Mouse (Mus musculus): ENCODE data around the gene Sephs1.
A peak's percentile ranks its signal among the peaks of the same experiment; 100 is the strongest.

Sephs1 gene

DNA sequence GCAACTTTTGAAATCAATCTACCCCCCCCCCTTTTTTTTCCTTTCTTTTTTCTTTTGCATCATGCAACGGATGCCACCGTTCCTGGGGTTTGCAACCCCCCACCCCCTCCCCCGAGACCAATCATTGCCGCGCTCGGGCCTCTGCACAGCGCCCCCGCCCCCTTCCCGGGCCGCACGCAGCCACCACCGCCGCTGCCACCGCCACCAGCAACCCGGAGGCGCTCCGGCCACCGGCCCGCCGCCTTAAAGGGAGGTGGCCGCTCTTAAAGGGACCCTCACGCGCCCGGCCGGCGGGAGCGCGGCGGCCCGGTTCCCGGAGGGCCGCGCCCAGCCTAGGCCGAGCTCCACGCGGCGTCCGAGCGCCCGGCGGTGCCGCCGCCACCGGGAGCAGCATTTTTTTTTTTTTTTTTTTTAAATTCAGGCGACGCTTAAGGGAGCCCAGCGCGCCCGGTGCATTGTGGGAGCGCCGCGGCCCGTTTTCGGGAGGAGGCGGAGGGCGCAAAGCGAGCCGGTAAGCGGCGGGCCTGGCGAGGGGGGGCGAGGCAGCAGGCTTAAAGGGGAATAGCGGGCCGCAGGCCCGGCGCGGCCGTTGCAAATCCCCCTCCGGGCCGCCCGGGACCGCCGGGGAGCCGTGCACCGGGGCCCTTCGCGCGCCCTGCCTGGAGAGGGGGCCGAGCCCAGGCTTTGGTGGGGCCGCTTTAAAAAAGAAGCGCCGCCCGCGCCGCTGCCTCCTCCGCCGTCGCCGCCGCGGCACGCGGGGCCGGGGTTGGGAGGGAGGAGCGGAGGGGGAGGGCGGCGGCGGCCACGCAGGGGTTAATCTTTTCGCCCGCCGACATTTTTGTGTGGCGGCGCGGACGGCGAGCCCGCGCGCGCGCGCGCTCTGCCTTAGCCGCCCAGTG is at the start of gene Sephs1:
Gene Sephs1 (plus strand): TSS at position 215 of the 899 bp plus-strand sequence.
- peak; percentile 70 to 82 for DNase-seq (ENCODE audit: low spot score in 2 of 2)

GRCm38 (mm10) chr2:4832166-4832565 is 49.2 kb upstream of the Sephs1 start:
- no peak for DNase-seq (ENCODE audit: low spot score in 2 of 2)

- no peak for DNase-seq (ENCODE audit: low spot score in 2 of 2)
These were observed 31.9 kb upstream of the Sephs1 start for GRCm38 (mm10) chr2:4849449-4849848.

- no peak for DNase-seq (ENCODE audit: low spot score in 2 of 2)
These were observed 24.2 kb upstream of the Sephs1 start for GRCm38 (mm10) chr2:4857186-4857585.

DNA sequence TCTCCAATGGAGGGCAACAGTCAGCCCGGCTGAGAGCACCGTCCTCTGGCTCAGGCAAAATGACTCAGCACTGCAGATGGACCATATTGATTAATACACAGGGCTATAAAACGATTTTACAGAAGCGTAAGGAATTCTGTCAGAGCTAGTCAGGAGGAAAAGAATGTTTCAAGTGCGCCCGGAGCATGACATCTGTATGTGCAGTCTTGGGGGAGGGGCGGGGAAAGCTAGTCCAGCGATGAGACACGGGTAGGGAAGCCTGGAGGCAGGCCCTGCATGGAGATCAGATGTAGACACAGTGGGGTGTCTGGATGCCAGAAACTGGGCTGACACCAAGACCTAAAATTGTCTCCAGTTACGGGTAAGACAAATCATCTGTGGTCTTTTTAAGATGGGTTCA is 23.2 kb upstream of the Sephs1 start:
- DNase-seq (ENCODE audit: low spot score in 2 of 2), result no peak

DNA sequence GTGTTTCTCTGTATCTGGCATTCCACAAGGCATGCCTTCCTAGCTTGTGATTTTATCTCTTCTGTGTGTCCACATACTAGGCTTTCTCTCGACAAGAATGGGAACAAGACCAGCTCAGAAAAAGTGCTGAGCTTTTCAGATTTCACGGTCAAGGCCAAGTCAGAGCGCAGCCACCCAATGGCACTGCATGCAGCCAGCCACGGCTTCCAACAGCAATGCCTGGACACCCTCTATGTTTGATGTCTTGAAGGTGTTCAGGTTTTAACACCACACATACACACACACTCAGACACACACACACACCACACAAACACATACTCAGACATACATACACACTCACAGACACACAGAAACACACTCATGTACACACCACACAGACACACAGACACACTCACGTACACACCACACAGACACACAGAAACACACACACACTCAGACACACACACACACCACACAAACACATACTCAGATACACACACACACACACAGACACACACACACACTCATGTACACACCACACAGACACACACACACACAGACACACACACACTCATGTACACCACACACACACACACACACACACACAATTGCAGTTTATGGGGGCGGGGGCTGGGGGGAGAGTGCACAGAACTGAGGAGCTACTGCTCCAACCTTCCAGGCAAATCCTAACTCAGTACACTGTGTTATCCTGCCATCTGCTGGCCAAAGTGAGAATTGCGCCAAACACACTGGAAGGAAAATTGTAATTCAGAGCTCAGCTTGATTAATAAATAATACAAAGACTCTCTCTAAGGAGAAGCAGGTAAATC is 17.2 kb upstream of the Sephs1 start:
- DNase-seq (ENCODE audit: low spot score in 2 of 2), result peak in 1 of 2 experiments; percentile 80

DNA sequence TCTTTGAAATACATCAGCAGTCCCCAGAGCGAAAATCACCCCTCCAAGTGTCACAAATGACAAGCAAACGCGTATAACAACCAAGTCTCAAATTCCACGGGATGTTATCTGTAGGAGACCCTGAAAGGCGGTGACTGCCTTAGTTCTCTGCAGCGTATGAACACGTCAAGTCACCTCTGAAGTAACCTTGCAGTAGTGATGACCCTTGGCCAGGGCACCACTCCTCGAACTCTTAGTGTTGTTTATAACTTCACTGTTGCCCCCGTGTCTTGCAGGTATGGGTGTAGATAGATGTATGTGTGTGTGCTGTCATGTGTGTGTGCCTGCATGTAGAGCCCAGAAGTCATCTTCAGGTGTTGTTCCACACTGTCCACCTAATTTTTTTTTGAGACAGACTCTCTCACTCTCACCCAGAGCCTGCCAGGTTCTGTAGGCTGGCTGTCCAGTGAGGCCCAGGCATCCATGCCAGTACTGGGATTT is 16.5 kb upstream of the Sephs1 start:
- no peak for DNase-seq (ENCODE audit: low spot score in 2 of 2)

- DNase-seq (ENCODE audit: low spot score in 2 of 2), result no peak
These were observed 13.2 kb upstream of the Sephs1 start for GRCm38 (mm10) chr2:4868028-4868725.

DNA sequence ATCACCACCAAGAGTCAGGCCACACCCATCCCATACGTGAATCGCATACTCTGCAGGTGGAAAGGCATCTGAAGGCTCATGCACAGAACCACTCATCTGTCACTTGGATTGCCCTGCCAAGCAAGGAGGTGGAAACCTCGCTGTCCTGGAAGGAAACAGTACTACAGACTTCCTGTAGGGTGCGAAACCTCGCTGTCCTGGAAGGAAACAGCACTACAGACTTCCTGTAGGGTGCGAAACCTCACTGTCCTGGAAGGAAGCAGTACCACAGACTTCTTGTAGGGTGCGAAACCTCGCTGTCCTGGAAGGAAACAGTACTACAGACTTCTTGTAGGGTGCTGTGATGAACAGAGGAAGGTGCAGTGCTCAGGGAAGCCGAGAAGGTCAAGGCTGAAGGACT is 8.6 kb upstream of the Sephs1 start:
- no peak for DNase-seq (ENCODE audit: low spot score in 2 of 2)

GRCm38 (mm10) chr2:4873331-4873730 is 8.0 kb upstream of the Sephs1 start:
- DNase-seq (ENCODE audit: low spot score in 2 of 2), result no peak

GRCm38 (mm10) chr2:4875090-4875489 is 6.3 kb upstream of the Sephs1 start:
- no peak for DNase-seq (ENCODE audit: low spot score in 2 of 2)

DNA sequence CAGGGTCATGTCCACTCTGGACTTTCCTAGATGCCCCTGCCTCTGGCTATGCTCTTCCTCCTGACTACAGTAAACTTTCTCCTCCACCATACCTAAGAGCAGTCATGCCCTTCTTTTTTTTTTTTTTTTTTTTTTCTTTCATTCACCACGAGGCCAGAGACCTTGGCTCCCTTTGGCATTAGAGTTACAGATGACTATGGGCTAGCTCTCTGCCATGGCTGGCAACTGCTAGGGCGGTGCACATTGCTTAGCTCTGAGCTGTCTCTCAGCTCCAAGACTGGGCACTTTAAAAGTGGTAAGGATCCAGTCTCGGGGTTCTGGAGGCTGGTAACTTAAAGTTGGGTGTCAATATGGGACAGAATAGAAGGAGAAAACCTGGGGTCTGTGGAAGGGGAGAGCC is 5.2 kb upstream of the Sephs1 start:
- no peak for DNase-seq (ENCODE audit: low spot score in 2 of 2)

DNA sequence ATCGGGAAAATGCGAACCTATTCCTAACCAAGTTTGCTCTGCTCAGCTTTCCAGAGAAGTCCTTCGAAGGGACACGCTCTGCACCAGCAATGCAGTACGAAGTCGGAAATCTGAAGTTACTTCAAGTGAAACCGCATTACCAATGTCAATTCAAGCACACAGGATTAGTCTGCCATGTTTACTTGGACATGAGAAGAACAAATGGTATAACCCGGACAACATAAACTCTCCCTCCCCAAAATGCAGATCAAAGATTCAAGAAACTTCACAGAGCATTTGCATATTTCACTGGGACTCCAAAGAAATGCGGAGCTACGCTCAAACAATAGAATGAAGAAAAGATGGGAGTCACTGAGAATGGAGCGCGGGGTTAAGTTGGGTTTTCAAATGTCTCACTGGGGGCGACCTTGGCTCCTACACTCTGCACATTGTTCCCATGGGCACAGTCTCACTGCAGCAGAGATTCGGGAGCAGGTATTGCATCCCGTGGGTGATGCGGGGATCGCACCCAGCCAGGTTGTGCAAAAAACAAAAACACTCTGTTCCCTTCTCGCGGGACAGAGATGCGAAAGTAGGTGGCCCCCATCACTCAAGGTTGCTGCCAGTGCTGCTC is 521 bp upstream of the Sephs1 start:
- peak; percentile 31 to 38 for DNase-seq (ENCODE audit: low spot score in 2 of 2)

DNA sequence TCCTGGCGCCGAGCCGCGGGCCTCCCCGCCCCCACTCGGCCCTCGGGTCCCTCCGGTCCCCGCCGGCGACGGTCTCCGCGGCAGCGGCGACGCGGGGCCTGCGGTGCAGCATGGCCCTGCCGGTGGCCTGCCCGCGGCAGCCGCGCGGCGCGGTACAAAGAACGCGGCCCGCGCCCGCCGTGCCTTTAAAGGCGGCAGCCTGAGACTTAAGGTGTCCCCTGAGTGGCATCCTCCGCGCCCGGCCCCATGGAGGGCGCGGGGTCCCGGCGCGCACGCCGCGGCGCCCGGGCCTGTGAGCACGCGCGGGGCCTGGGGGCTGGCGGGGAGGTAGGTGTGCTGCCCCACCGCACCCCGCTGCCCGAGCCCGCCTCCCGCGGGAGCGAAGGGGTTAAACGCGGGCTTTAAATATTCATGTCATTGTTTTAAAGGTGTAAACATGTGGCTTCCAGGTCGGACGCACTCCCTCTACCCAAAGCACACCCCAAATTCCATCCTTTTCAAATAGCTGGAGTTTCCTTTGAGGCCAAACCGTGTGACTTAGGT is 956 bp downstream of the Sephs1 start:
- peak; percentile 50 to 68 for DNase-seq (ENCODE audit: low spot score in 2 of 2)

DNA sequence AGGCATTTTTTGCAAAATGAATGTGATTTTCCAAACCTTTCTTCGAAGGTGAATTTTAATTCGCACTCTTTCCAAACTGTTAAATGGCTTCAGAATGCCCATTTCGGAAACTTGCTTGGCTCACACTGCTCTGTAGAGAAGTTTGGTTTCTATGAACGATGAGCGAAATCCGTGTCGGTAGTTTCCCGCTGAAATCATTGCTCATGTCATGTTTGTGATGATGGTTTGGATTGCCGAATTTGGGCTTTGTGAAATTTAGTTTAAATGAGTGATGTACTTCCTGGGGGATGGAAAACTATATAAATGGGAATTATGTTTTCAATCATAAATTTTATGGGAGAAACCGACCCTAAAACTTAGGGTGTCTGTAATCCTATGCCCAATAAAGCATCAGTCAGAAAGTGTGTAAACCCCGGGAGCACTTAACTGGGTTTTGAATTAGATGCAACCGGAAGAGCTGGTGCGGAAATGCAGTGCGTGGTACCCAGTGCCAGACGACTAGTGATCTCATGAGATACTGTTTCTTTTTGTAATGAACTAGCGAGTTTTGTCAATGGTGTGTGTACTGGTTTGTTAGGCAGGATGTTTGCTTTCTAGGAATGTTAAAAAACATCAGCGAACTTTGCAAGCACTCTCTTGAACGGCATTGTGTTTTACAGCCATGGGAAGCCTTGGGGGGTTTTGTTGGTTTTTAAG is 1.8 kb downstream of the Sephs1 start:
- no peak for DNase-seq (ENCODE audit: low spot score in 2 of 2)

- no peak for DNase-seq (ENCODE audit: low spot score in 2 of 2)
These were observed 5.5 kb downstream of the Sephs1 start for GRCm38 (mm10) chr2:4886896-4887295.

DNA sequence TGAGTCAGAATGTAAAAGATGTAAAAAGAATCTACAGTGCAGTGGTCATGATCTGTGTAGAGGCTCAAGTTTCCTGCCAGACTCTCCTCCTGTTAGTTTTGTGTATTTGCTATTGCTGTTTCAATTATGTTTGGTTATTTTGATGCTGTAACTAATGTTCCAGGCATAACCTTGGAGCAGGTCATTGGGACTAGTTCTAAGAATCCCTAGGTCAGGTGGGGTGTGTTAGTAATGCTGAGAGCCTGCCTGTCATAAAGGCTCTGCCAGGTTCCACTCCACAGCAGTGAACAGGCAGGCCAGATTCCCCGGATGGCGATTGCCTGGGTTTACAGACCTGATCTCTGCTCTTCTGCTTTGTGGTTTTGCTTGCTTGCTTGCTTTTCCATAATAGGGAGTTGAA is 14.2 kb downstream of the Sephs1 start:
- DNase-seq (ENCODE audit: low spot score in 2 of 2), result no peak

DNA sequence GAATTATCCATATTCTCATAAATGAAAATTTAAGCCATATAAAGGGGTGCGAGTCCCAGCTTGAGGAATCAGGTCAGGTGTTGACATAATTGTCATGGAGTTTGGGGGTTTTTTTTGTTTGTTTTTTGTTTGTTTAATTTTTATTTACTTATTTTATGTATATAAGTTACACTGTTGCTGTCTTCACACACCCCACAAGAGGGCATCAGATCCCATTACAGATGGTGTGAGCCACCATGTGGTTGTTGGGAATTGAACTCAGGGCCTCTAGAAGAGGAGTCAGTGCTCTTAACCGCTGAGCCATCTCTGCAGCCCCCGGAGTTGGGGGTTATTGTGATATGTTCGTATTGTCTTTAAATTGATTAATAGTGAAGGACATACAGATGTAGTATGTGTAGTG is 15.6 kb downstream of the Sephs1 start:
- no peak for DNase-seq (ENCODE audit: low spot score in 2 of 2)

GRCm38 (mm10) chr2:4900624-4901023 is 19.3 kb downstream of the Sephs1 start:
- DNase-seq (ENCODE audit: low spot score in 2 of 2), result no peak

DNA sequence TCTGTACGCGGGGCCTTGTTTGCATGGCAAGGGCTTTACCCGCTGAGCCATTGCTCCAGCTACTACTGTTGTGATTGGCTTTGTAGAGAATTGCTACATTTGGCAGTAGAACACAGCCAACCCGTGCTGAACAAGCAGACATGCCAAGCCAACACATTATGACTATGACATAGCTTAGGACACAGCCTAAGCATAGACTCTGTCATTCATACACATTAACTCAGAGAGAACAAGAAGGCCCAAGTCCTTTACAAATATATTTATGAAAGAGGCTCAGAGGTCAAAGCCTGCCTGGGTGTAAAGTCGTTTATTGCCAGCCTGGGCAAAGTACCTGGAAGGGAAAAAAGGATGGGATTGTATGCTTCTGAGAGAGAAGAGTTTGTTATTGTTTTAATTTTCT is 21.0 kb downstream of the Sephs1 start:
- no peak for DNase-seq (ENCODE audit: low spot score in 2 of 2)

GRCm38 (mm10) chr2:4907120-4907519 is 25.8 kb downstream of the Sephs1 start:
- DNase-seq (ENCODE audit: low spot score in 2 of 2), result no peak

Data from frontal cortex, postnatal 10 days (tissue).